Mouse (Mus musculus) kidney, embryonic 14.5 days (tissue): ENCODE results near the gene Gm10198. TPM values are rescaled to one million over a fixed set of nuclear protein-coding genes. Genes with fewer than 3 reads are reported as not detected.

Source experiments
- ATAC-seq: fragments of 200-750 bp; cut with Nextera tagmentation; 2 replicates; pipeline ENCODE4 v1.8.0; 2017; ENCODE audit warnings: moderate number of reproducible peaks, mild to moderate bottlenecking, moderate TSS enrichment, moderate library complexity; ENCODE audit not compliant: low FRiP score, low TSS enrichment
- H3K27ac ChIP-seq: fragments of 300-500 bp; sonication (generic); 2 replicates; pipeline ENCODE4 v1.5.1; 2014; ENCODE audit warnings: low read depth, mild to moderate bottlenecking, low read length, moderate library complexity, mixed read lengths
- H3K27me3 ChIP-seq: fragments of 300-500 bp; sonication (generic); 2 replicates; pipeline ENCODE4 v1.6.1; 2014; ENCODE audit warnings: mild to moderate bottlenecking, low read length; ENCODE audit not compliant: control insufficient read depth, insufficient read depth
- H3K36me3 ChIP-seq: fragments of 300-500 bp; sonication (generic); 2 replicates; pipeline ENCODE4 v1.6.1; 2014; ENCODE audit warnings: low read length, mixed read lengths; ENCODE audit not compliant: control insufficient read depth, insufficient read depth
- H3K4me1 ChIP-seq: fragments of 300-500 bp; sonication (generic); 2 replicates; pipeline ENCODE4 v1.6.1; 2014; ENCODE audit warnings: low read length, mixed read lengths; ENCODE audit not compliant: control insufficient read depth, insufficient read depth
- H3K4me2 ChIP-seq: fragments of 300-500 bp; sonication (generic); replicated peaks from 2 replicates; pipeline ENCODE4 v1.6.1; 2014; ENCODE audit warnings: low read depth, mild to moderate bottlenecking, low read length
- H3K4me3 ChIP-seq: fragments of 300-500 bp; sonication (generic); 2 replicates; pipeline ENCODE4 v1.5.1; 2014; ENCODE audit warnings: mild to moderate bottlenecking, low read length
- H3K9ac ChIP-seq: fragments of 300-500 bp; sonication (generic); 2 replicates; pipeline ENCODE4 v1.6.1; 2014; ENCODE audit warnings: low read depth, mild to moderate bottlenecking, low read length, moderate library complexity
- H3K9me3 ChIP-seq: fragments of 300-500 bp; sonication (generic); 2 replicates; pipeline ENCODE4 v1.6.1; 2016; ENCODE audit warnings: low read length; ENCODE audit not compliant: control insufficient read depth
- WGBS: fragments of 180-500 bp; shearing (Covaris S2); extraction: QIAGEN DNeasy Blood & Tissue Kit; methylation state at CpG from one replicate; pipeline ENCODE4 v1.1.7; 2014; 5-methylcytosine and 5-hydroxymethylcytosine counted together
- polyA plus RNA-seq: library from polyadenylated mRNA; unstranded; fragments of >200 nt; fragmentation: Nextera tagmentation; extraction: Ambion mirVana; gene quantifications from 2 replicates; pipeline ENCODE4 v1.2.1, GENCODE M21; 2014

Gm10198 gene
- not detected in 2 replicates for polyA plus RNA-seq

DNA sequence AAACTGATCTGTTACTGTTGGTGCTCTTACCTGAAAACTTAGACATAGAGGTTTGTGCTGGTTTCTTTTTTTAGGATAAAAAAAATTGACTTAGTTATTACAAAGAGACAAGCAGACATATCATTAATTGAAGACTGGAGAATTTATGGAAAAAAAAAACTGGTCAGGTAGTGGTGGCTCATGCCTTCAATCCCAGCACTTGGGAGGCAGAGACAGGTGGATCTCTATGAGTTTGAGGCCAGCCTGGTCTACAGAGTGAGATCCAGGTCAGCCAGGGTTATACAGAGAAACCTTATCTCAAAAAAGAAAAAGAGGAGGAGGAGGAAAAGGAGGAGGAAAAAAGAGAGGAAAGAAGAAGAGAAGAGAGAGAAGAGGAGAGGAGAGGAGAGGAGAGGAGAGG is at the start of gene Gm10198:
Gene Gm10198, plus strand, starts transcription at position 301 of the 400 bp plus-strand sequence.
- ATAC-seq, result no peak

DNA sequence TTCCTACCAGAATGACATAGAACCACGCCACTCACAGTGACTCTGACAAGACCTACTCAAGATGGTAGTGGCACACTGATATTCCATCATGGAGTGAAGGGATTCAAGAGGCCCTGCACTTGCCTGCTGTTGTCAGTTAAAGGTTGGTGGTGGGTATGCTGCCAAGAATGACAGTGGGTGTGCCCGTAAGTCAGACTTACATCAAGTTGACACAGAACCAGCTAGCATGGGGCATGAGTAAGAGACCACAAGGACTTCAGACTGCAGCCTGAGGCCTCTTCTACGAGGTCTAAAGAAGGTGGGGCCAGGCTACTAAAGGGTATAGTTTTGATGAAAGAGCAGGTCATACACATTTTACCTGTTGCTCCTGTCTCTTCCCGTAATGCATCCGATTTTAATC is 47.3 kb upstream of the Gm10198 start:
- H3K9me3 ChIP-seq, result no peaks in the 10 kb centered on the region
- no peak overlapping the region for H3K4me3 ChIP-seq
- no peaks in the 10 kb centered on the region for H3K36me3 ChIP-seq
- H3K4me2 ChIP-seq, result no peak overlapping the region
- no peaks in the 10 kb centered on the region for H3K4me1 ChIP-seq
- no peak overlapping the region for H3K27ac ChIP-seq
- WGBS, result 89% methylated on average over 5 of the region's 5 CpGs
- H3K27me3 ChIP-seq, result no peaks in the 10 kb centered on the region
- H3K9ac ChIP-seq, result no peak overlapping the region
- no peak for ATAC-seq

More for the DNA sequence above, at the start of gene Gm10198:
- no peak within 1 kb of the TSS for H3K4me3 ChIP-seq
- H3K36me3 ChIP-seq, result no peaks in the 10 kb centered on the region
- H3K9me3 ChIP-seq, result no peaks in the 10 kb centered on the region
- no peak within 1 kb of the TSS for H3K9ac ChIP-seq
- H3K27me3 ChIP-seq, result no peaks in the 10 kb centered on the region
- no peak within 1 kb of the TSS for H3K4me2 ChIP-seq
- H3K27ac ChIP-seq, result no peak within 1 kb of the TSS
- H3K4me1 ChIP-seq, result no peaks in the 10 kb centered on the region

DNA sequence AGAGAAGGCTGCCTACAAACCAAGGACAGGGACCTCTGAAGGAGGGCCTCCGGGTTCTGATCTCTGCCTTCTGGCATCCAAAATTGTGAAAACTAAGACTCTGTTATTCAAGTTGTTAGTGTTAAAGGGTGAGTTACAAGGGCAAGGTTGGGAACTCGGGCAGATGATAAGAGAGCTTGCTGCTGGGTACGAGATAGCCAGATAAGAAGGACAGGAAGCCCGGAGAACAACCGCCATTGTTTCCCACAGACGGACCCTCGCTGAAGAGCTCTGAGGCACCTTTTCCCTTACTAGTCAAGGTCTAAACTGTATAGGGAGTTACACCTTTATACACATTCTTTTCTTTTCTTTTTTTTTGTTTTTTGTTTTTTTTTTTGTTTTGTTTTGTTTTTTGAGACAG is 39.8 kb upstream of the Gm10198 start:
- no peak overlapping the region for H3K4me2 ChIP-seq
- 89% methylated on average over 7 of the region's 7 CpGs for WGBS
- no peak overlapping the region for H3K9ac ChIP-seq
- no peak overlapping the region for H3K27ac ChIP-seq
- no peak overlapping the region for H3K4me3 ChIP-seq
- H3K36me3 ChIP-seq, result no peaks in the 10 kb centered on the region
- no peaks in the 10 kb centered on the region for H3K27me3 ChIP-seq
- no peaks in the 10 kb centered on the region; the same call in 1 of the 2 replicates for H3K9me3 ChIP-seq
- ATAC-seq, result no peak
- H3K4me1 ChIP-seq, result 0 out of 2 replicates have a peak, but pooled peaks cover 7% of the 10 kb centered on the region

DNA sequence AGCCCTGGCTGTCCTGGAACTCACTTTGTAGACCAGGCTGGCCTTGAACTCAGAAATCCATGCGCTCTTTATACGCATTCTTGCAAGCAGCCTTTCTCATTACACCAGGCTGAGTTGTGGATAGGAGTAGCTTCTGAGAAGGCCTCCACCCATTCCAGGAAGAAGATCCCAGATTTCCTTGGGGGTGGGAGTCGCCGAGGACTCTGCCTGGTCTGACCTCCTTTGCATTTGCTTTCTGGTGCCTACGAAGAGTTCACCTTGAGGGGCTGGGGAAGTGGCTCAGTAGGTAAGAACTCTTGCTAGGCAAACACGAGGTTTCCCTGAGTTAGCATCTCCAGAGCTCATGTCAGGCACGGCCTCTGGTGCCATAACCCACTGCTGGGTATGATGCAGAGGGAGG is 39.4 kb upstream of the Gm10198 start:
- H3K4me2 ChIP-seq, result no peak overlapping the region
- no peaks in the 10 kb centered on the region for H3K27me3 ChIP-seq
- H3K4me1 ChIP-seq, result 0 out of 2 replicates have a peak, but pooled peaks cover 7% of the 10 kb centered on the region
- no peak overlapping the region for H3K4me3 ChIP-seq
- H3K9ac ChIP-seq, result no peak overlapping the region
- H3K9me3 ChIP-seq, result no peaks in the 10 kb centered on the region; the same call in 1 of the 2 replicates
- H3K27ac ChIP-seq, result no peak overlapping the region
- no peak for ATAC-seq
- WGBS, result 90% methylated on average over 7 of the region's 7 CpGs
- H3K36me3 ChIP-seq, result no peaks in the 10 kb centered on the region

DNA sequence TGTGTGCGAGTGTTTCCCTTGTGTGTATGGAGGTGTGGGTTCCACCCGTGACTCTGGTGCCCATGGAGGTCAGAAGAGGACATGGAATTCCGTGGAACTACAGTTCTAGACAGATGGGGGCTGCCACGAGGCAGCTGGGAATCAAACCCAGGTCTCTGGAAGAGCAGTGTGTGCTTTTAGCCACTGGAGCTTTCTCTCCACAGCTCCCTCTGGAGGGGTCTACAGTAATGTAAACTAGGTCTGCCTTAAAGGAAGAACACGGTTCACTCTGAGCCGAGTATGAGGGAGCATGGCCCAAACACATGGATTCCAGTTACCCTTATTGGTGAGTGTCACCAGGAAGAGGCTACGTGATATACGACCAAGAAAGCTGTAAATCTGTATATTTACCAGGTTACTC is 38.6 kb upstream of the Gm10198 start:
- ATAC-seq, result no peak; the same call in 1 of the 2 replicates
- H3K27me3 ChIP-seq, result no peaks in the 10 kb centered on the region
- 0 out of 2 replicates have a peak, but pooled peaks cover 7% of the 10 kb centered on the region for H3K4me1 ChIP-seq
- H3K4me2 ChIP-seq, result no peak overlapping the region
- H3K9me3 ChIP-seq, result no peaks in the 10 kb centered on the region; the same call in 1 of the 2 replicates
- 79% methylated on average over 8 of the region's 8 CpGs for WGBS
- no peaks in the 10 kb centered on the region for H3K36me3 ChIP-seq
- no peak overlapping the region for H3K9ac ChIP-seq
- no peak overlapping the region for H3K27ac ChIP-seq
- no peak overlapping the region for H3K4me3 ChIP-seq

DNA sequence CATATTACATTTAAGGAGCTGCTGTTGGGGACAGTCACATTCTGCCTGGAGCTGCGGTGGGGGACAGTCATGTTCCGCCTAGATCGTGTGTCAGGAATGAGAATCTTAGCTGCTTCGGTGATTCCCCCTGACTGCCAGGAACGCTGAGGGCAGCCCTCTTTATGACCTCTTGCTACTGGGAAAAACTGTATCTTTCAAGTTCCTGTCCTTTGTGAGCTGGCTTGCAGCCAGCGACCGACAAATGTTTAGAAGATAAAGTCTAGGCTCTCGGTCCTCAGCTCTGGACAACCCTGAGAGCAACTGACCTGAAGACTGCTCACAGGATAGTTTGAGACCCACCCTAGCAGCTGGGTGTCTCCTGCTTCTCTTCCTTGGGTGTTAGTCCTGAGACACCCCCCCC is 37.3 kb upstream of the Gm10198 start:
- Histone ChIP-seq H3K9ac (no peak overlapping the region), H3K4me2 (peak overlapping the region; percentile 1; the same call in 1 of the 2 replicates), H3K36me3 (no peaks in the 10 kb centered on the region), H3K27me3 (no peaks in the 10 kb centered on the region), H3K4me1 (0 out of 2 replicates have a peak, but pooled peaks cover 7% of the 10 kb centered on the region), H3K9me3 (peaks cover 2% of the 10 kb centered on the region; the same call in 1 of the 2 replicates), H3K27ac (no peak overlapping the region), H3K4me3 (no peak overlapping the region)
- 3% methylated on average over 8 of the region's 8 CpGs for WGBS
- peak; percentile 55; the same call in 1 of the 2 replicates for ATAC-seq

DNA sequence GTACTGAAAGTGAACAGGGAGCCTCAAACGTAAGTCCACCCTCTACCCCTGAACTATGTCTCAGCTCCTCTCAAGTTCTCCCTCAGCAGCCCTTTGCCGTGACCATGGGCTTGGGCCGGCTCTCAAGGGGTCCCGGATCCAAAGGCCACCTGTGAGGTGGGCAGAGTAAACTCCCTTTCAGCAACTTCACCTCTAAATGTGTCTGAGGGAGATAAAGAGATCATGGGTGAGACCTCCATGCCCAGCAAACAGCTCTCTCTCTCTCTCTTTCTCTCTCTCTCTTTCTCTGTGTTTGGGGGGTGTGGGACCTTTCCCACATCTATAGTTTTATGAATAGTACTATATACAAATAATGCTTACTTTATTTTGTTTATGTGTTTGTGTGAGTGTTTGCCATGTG is 36.2 kb upstream of the Gm10198 start:
- H3K27ac ChIP-seq, result no peak overlapping the region
- 82% methylated on average over 4 of the region's 4 CpGs for WGBS
- ATAC-seq, result no peak
- H3K36me3 ChIP-seq, result no peaks in the 10 kb centered on the region
- no peak overlapping the region for H3K4me2 ChIP-seq
- H3K4me1 ChIP-seq, result 0 out of 2 replicates have a peak, but pooled peaks cover 7% of the 10 kb centered on the region
- H3K9ac ChIP-seq, result no peak overlapping the region
- peaks cover 7% of the 10 kb centered on the region; the same call in 1 of the 2 replicates for H3K9me3 ChIP-seq
- H3K27me3 ChIP-seq, result no peaks in the 10 kb centered on the region
- no peak overlapping the region for H3K4me3 ChIP-seq

DNA sequence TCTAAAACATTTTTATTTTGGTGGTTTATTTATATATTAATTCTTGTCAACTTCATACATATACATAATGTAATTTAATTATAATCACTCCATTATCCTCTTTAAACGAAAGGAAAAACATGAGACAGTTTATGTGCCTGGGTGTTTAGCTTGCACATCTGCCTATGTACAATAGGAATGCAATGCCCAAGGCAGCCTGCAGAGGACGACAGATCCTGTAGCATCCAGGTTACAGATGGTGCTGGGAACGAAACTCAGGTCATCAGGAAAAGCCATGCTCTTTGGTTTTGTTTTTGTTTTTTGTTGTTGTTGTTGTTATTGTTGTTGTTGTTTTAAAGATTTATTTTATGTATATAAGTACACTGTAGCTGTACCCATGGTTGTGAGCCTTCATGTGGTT is 32.4 kb upstream of the Gm10198 start:
- no peak overlapping the region for H3K9ac ChIP-seq
- no peak overlapping the region for H3K27ac ChIP-seq
- no peak overlapping the region for H3K4me3 ChIP-seq
- H3K4me2 ChIP-seq, result no peak overlapping the region
- no peaks in the 10 kb centered on the region for H3K36me3 ChIP-seq
- no peak for ATAC-seq
- WGBS, result 87% methylated on average over 3 of the region's 3 CpGs
- H3K4me1 ChIP-seq, result 0 out of 2 replicates have a peak, but pooled peaks cover 5% of the 10 kb centered on the region
- H3K27me3 ChIP-seq, result no peaks in the 10 kb centered on the region
- peaks cover 7% of the 10 kb centered on the region; the same call in 1 of the 2 replicates for H3K9me3 ChIP-seq

DNA sequence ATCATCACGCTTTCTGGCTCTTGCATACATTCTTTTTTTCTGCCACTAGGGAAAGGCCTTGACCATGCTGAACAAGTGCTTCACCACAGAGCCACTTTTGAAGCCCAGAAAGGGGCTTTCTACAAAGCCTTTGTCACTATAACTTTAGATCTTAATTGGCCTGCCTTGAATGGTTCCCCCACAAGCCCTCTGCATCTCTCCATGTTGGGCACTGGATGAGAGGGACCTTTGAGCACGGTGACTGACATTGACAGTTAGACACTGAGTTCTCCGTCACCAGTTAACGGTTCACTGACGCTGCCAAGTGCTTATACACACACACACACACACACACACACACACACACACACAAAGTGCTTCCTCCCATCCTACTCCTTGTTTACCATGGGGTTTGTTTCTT is 30.0 kb upstream of the Gm10198 start:
- whole genome bisulfite sequencing, result 81% methylated on average over 5 of the region's 5 CpGs
- H3K4me3 ChIP-seq, result no peak overlapping the region
- H3K4me1 ChIP-seq, result no peaks in the 10 kb centered on the region
- ATAC-seq, result no peak
- H3K9me3 ChIP-seq, result peaks cover 7% of the 10 kb centered on the region; the same call in 1 of the 2 replicates
- H3K27me3 ChIP-seq, result no peaks in the 10 kb centered on the region
- no peak overlapping the region for H3K27ac ChIP-seq
- H3K4me2 ChIP-seq, result no peak overlapping the region
- no peaks in the 10 kb centered on the region for H3K36me3 ChIP-seq
- H3K9ac ChIP-seq, result no peak overlapping the region
